Mouse (Mus musculus) neural tube, embryonic 13.5 days (tissue): ENCODE measurements around the gene Ikbip. TPM values are rescaled to one million over a fixed set of nuclear protein-coding genes. Genes with fewer than 3 reads are reported as not detected.

Experiments
- ATAC-seq: fragments of 200-750 bp; cut with Nextera tagmentation; 2 replicates; pipeline ENCODE4 v1.8.0; 2017; ENCODE audit warnings: low read depth, mild to moderate bottlenecking, moderate TSS enrichment, moderate library complexity
- H3K27ac ChIP-seq: fragments of 300-500 bp; sonication (generic); replicated peaks from 2 replicates; pipeline ENCODE4 v1.5.1; 2015; ENCODE audit warnings: moderate library complexity, mild to moderate bottlenecking, inconsistent platforms
- H3K27me3 ChIP-seq: fragments of 300-500 bp; sonication (generic); 2 replicates; pipeline ENCODE4 v1.6.1; 2015; ENCODE audit warnings: mild to moderate bottlenecking, inconsistent platforms
- H3K36me3 ChIP-seq: fragments of 300-500 bp; sonication (generic); 2 replicates; pipeline ENCODE4 v1.6.1; 2015; ENCODE audit warnings: mild to moderate bottlenecking, inconsistent platforms
- H3K4me1 ChIP-seq: fragments of 300-500 bp; sonication (generic); replicated peaks from 2 replicates; pipeline ENCODE4 v1.6.1; 2015; ENCODE audit warnings: inconsistent platforms
- H3K4me2 ChIP-seq: fragments of 300-500 bp; sonication (generic); 2 replicates; pipeline ENCODE4 v1.6.1; 2015; ENCODE audit warnings: inconsistent platforms, mild to moderate bottlenecking, moderate library complexity
- H3K4me3 ChIP-seq: fragments of 300-500 bp; sonication (generic); 2 replicates; pipeline ENCODE4 v1.5.1; 2015; ENCODE audit warnings: mild to moderate bottlenecking, inconsistent platforms
- H3K9ac ChIP-seq: fragments of 300-500 bp; sonication (generic); 2 replicates; pipeline ENCODE4 v1.6.1; 2015; ENCODE audit warnings: moderate library complexity, mild to moderate bottlenecking, inconsistent platforms
- H3K9me3 ChIP-seq: fragments of 300-500 bp; sonication (generic); 2 replicates; pipeline ENCODE4 v1.6.1; 2016; ENCODE audit warnings: inconsistent platforms
- WGBS: fragments of 180-500 bp; shearing (Covaris S2); methylation state at CpG from one replicate; pipeline ENCODE4 v1.1.7; 2015; 5-methylcytosine and 5-hydroxymethylcytosine counted together
- polyA plus RNA-seq: library from polyadenylated mRNA; unstranded; fragments of >200 nt; fragmentation: Nextera tagmentation; extraction: Ambion mirVana; gene quantifications from 2 replicates; pipeline ENCODE4 v1.2.1, GENCODE M21; 2015

Ikbip gene
- polyA plus RNA-seq, result 23.5 and 26.6 TPM in 2 replicates

GRCm38 (mm10) chr10:91082550-91083392 is at the start of gene Ikbip, which contains the start of gene Apaf1:
Gene Ikbip, plus strand, starts transcription at chr10:91082940.
Gene Apaf1, minus strand, starts transcription at chr10:91082770.
- peaks cover 14% of the 10 kb centered on the region; the same call in 1 of the 2 replicates for H3K4me1 ChIP-seq
- under 1% methylated on average over 81 of the region's 87 CpGs for WGBS
- H3K27me3 ChIP-seq, result no peaks in the 10 kb centered on the region
- H3K4me3 ChIP-seq, result peak within 1 kb of the TSS; percentile 85
- H3K4me2 ChIP-seq, result peak within 1 kb of the TSS; percentile 64
- peak; percentile 97 for ATAC-seq
- H3K36me3 ChIP-seq, result peaks cover 12% of the 10 kb centered on the region
- H3K9me3 ChIP-seq, result no peaks in the 10 kb centered on the region
- H3K9ac ChIP-seq, result peak within 1 kb of the TSS; percentile 89
- H3K27ac ChIP-seq, result peak within 1 kb of the TSS; percentile 88

- Histone ChIP-seq H3K36me3 (peaks cover 32% of the 10 kb centered on the region), H3K4me2 (no peak overlapping the region), H3K9ac (no peak overlapping the region), H3K4me1 (no peaks in the 10 kb centered on the region), H3K27me3 (no peaks in the 10 kb centered on the region), H3K4me3 (no peak overlapping the region), H3K27ac (no peak overlapping the region), H3K9me3 (no peaks in the 10 kb centered on the region)
- ATAC-seq, result peak; percentile 86
- 27% methylated on average over 8 of the region's 8 CpGs for WGBS
These were observed 48.8 kb upstream of the Ikbip start for GRCm38 (mm10) chr10:91033942-91034341.

GRCm38 (mm10) chr10:91049696-91050095 is 33.0 kb upstream of the Ikbip start:
- Histone ChIP-seq H3K4me2 (no peak overlapping the region), H3K9ac (no peak overlapping the region), H3K27me3 (no peaks in the 10 kb centered on the region), H3K4me1 (no peaks in the 10 kb centered on the region), H3K4me3 (no peak overlapping the region), H3K27ac (no peak overlapping the region), H3K9me3 (no peaks in the 10 kb centered on the region), H3K36me3 (peaks cover 75% of the 10 kb centered on the region)
- 93% methylated on average over 4 of the region's 4 CpGs for WGBS
- no peak for ATAC-seq

- Histone ChIP-seq H3K9me3 (no peaks in the 10 kb centered on the region), H3K4me2 (no peak overlapping the region), H3K27ac (no peak overlapping the region), H3K9ac (no peak overlapping the region), H3K27me3 (no peaks in the 10 kb centered on the region), H3K4me3 (no peak overlapping the region), H3K36me3 (peaks cover 81% of the 10 kb centered on the region), H3K4me1 (no peaks in the 10 kb centered on the region)
- no peak for ATAC-seq
- WGBS, result 93% methylated on average over 3 of the region's 3 CpGs
These were observed 31.6 kb upstream of the Ikbip start for GRCm38 (mm10) chr10:91051156-91051555.

- no peaks in the 10 kb centered on the region for H3K27me3 ChIP-seq
- H3K9ac ChIP-seq, result no peak overlapping the region
- H3K4me1 ChIP-seq, result no peaks in the 10 kb centered on the region
- no peak overlapping the region for H3K4me2 ChIP-seq
- H3K9me3 ChIP-seq, result no peaks in the 10 kb centered on the region
- no peak for ATAC-seq
- no peak overlapping the region for H3K27ac ChIP-seq
- peaks cover 66% of the 10 kb centered on the region for H3K36me3 ChIP-seq
- H3K4me3 ChIP-seq, result no peak overlapping the region
These were observed 30.0 kb upstream of the Ikbip start for GRCm38 (mm10) chr10:91052734-91053133.

GRCm38 (mm10) chr10:91060742-91061141 is 22.0 kb upstream of the Ikbip start:
- Histone ChIP-seq H3K36me3 (peaks cover 56% of the 10 kb centered on the region), H3K27ac (no peak overlapping the region), H3K27me3 (no peaks in the 10 kb centered on the region), H3K9ac (no peak overlapping the region), H3K4me3 (no peak overlapping the region), H3K4me1 (no peaks in the 10 kb centered on the region), H3K4me2 (no peak overlapping the region), H3K9me3 (no peaks in the 10 kb centered on the region)
- WGBS, result 25% methylated on average over 5 of the region's 5 CpGs
- peak; percentile 50; the same call in 1 of the 2 replicates for ATAC-seq

- no peak overlapping the region for H3K27ac ChIP-seq
- WGBS, result 90% methylated on average over 6 of the region's 6 CpGs
- H3K4me1 ChIP-seq, result no peaks in the 10 kb centered on the region
- no peak overlapping the region for H3K4me2 ChIP-seq
- peaks cover 70% of the 10 kb centered on the region for H3K36me3 ChIP-seq
- ATAC-seq, result no peak
- H3K27me3 ChIP-seq, result no peaks in the 10 kb centered on the region
- H3K9ac ChIP-seq, result no peak overlapping the region
- H3K4me3 ChIP-seq, result no peak overlapping the region
- no peaks in the 10 kb centered on the region for H3K9me3 ChIP-seq
These were observed 20.4 kb upstream of the Ikbip start for GRCm38 (mm10) chr10:91062355-91062754.

GRCm38 (mm10) chr10:91071768-91072167 is 11.0 kb upstream of the Ikbip start:
- Histone ChIP-seq H3K36me3 (peaks cover 50% of the 10 kb centered on the region), H3K27me3 (no peaks in the 10 kb centered on the region), H3K4me1 (no peaks in the 10 kb centered on the region), H3K9ac (no peak overlapping the region), H3K27ac (no peak overlapping the region), H3K9me3 (no peaks in the 10 kb centered on the region), H3K4me2 (no peak overlapping the region), H3K4me3 (no peak overlapping the region)
- no peak for ATAC-seq
- 43% methylated on average over 1 of the region's 1 CpGs for WGBS

- Histone ChIP-seq H3K9me3 (no peaks in the 10 kb centered on the region), H3K4me1 (no peaks in the 10 kb centered on the region), H3K4me3 (no peak overlapping the region), H3K27me3 (no peaks in the 10 kb centered on the region), H3K27ac (no peak overlapping the region), H3K4me2 (no peak overlapping the region), H3K9ac (no peak overlapping the region), H3K36me3 (peaks cover 54% of the 10 kb centered on the region)
- ATAC-seq, result no peak
- WGBS, result 94% methylated on average over 3 of the region's 3 CpGs
These were observed 9.4 kb upstream of the Ikbip start for GRCm38 (mm10) chr10:91073345-91073744.

GRCm38 (mm10) chr10:91076667-91077066 is 6.1 kb upstream of the Ikbip start:
- 90% methylated on average over 2 of the region's 2 CpGs for WGBS
- H3K36me3 ChIP-seq, result peaks cover 54% of the 10 kb centered on the region
- H3K4me1 ChIP-seq, result peaks cover 8% of the 10 kb centered on the region; the same call in 1 of the 2 replicates
- H3K9me3 ChIP-seq, result no peaks in the 10 kb centered on the region
- H3K27me3 ChIP-seq, result no peaks in the 10 kb centered on the region
- no peak overlapping the region for H3K4me3 ChIP-seq
- no peak overlapping the region for H3K4me2 ChIP-seq
- no peak for ATAC-seq
- no peak overlapping the region for H3K9ac ChIP-seq
- no peak overlapping the region for H3K27ac ChIP-seq

- WGBS, result 93% methylated on average over 5 of the region's 5 CpGs
- Histone ChIP-seq H3K9me3 (no peaks in the 10 kb centered on the region), H3K4me2 (no peak overlapping the region)
These were observed 2.2 kb upstream of the Ikbip start for GRCm38 (mm10) chr10:91080540-91080939.

GRCm38 (mm10) chr10:91081959-91082507 is 707 bp upstream of the Ikbip start:
- H3K4me2 ChIP-seq, result peak overlapping the region; percentile 64
- H3K9me3 ChIP-seq, result no peaks in the 10 kb centered on the region
- 1% methylated on average over 27 of the region's 27 CpGs for WGBS
- H3K27ac ChIP-seq, result peak overlapping the region; percentile 88
- peak overlapping the region; percentile 89 for H3K9ac ChIP-seq
- H3K4me1 ChIP-seq, result peaks cover 14% of the 10 kb centered on the region; the same call in 1 of the 2 replicates
- H3K4me3 ChIP-seq, result peak overlapping the region; percentile 85
- H3K36me3 ChIP-seq, result peaks cover 20% of the 10 kb centered on the region
- H3K27me3 ChIP-seq, result no peaks in the 10 kb centered on the region
- peak; percentile 29 for ATAC-seq

More at GRCm38 (mm10) chr10:91080540-91080939, 2.2 kb upstream of the Ikbip start:
- H3K36me3 ChIP-seq, result peaks cover 33% of the 10 kb centered on the region
- H3K4me1 ChIP-seq, result peaks cover 14% of the 10 kb centered on the region; the same call in 1 of the 2 replicates
- H3K9ac ChIP-seq, result no peak overlapping the region
- H3K27ac ChIP-seq, result no peak overlapping the region
- no peaks in the 10 kb centered on the region for H3K27me3 ChIP-seq
- no peak overlapping the region for H3K4me3 ChIP-seq
- ATAC-seq, result no peak
